Mouse (Mus musculus) liver, embryonic 14.5 days (tissue): ENCODE measurements around the gene Osbp.

Source experiments
- CTCF ChIP-seq: IDR thresholded peaks from 2 replicates; pipeline ENCODE4 v1.5.1; 2016; ENCODE audit warnings: antibody characterized with exemption, low read depth, control low read depth
- EP300 ChIP-seq: IDR thresholded peaks from 2 replicates; pipeline ENCODE4 v1.6.1; 2016; ENCODE audit warnings: antibody characterized with exemption, low read depth

DNA sequence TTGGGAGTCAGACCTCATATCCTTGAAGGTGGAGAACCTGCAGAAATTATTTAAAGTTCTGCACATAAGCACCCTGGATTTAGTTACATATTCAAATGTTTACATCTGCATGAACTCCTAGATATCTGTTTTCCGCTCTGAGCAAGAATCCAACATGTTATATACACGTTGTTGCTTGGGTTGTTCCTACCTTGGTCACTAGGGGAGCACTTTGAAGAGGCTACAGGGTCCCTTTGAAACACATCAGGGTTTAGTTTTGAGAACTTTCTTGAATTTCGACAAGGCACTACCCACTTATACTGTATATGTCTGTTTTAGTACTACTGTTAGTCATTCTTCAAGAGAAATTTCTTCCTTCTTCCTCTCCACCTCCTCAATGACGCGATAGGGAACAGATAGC lies 77.4 kb downstream of the Osbp start:
- TF ChIP-seq CTCF (no peak), EP300 (no peak)
